Mouse (Mus musculus): ENCODE measurements around the gene Prpf38b.

DNA sequence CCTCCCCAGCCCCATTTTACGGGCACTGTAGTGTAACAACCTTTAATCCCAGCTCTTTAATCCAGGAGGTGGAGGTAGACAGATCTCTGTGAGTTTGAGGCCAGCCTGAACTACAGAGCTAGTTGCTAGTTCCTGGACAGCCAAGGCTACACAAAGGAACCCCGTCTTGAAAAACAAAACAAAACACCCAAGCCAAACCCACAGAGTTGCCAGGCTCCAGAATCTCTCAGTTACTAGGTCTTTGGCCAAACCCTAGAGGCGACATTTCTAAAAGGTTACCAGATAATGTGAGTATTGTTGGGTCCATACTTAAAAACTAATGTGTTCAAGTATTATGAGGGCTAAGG is 54.4 kb downstream of the Prpf38b start:
- TF ChIP-seq CTCF (IDR thresholded peaks at IDR 0.05; ENCODE audit: low read depth, low read length) (no peak), GATA1 (IDR thresholded peaks at IDR 0.05; ENCODE audit: borderline replicate concordance, low read length) (no peak), TAL1 (conservative IDR thresholded peaks at IDR 0.05; ENCODE audit: low read depth, low read length) (no peak), POLR2AphosphoS5 (IDR thresholded peaks at IDR 0.05; ENCODE audit: insufficient replicate concordance, low read depth, low read length) (no peak), GATA2 (IDR thresholded peaks at IDR 0.05; ENCODE audit: borderline replicate concordance, low read depth, low read length) (no peak)

Measured in G1E (cell line).